ENCODE assay signal across 16 mouse cellular contexts in the genomic region with DNA sequence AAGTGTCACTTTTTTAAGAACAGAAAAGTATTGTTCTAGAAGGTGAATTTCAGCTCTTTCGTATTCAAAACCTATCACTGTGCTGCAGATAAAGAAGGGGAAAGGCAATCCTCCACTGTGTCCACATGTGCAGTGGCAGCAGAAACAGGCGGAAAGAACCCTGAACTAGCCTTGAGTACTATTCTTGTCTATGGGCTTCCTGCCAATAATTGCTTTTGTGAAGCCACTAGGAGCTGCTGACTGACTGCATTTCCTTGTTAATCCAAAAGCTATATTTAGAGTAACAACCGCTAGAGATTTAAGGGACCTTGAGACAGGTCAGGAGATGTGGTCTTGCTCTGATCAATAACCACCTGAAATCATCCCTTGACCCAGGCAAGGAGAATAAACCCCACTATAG.
DNase-seq lines count a peak whose midpoint lies in the region; ATAC-seq and TF ChIP-seq lines count a peak whose summit lies in the region.
"Had no signal": no experiment of that assay in that cellular context is flagged by ENCODE, and none has a peak within 500 bp of the region (broad histone marks: within the 10 kb centered on the region; RNA-seq: fewer than 3 reads in every experiment).

No protein-coding gene starts in this region.

- peak; percentile 16; the same call in 1 of the 2 replicates for TF ChIP-seq CTCF in gastrocnemius, adult 2 months (IDR thresholded peaks at IDR 0.05)
- TF ChIP-seq CTCF in lung, adult 2 months (IDR thresholded peaks at IDR 0.05; ENCODE audit: insufficient read depth, low read length): no peak

- no peak overlapping the region for H3K9ac ChIP-seq in lung, embryonic 16.5 days (ENCODE audit: low read length)
- H3K9ac ChIP-seq: forebrain, embryonic 12.5 days; liver, embryonic 14.5 days; midbrain, embryonic 15.5 days had no signal

- H3K27me3 ChIP-seq in lung, embryonic 16.5 days (ENCODE audit: control insufficient read depth, insufficient read depth, low read depth, low read length): no peaks in the 10 kb centered on the region
- H3K27me3 ChIP-seq: forebrain, embryonic 12.5 days; midbrain, embryonic 15.5 days had no signal

- H3K36me3 ChIP-seq in lung, embryonic 16.5 days (ENCODE audit: control insufficient read depth, insufficient read depth, low read length): no peaks in the 10 kb centered on the region
- H3K36me3 ChIP-seq: forebrain, embryonic 12.5 days; midbrain, embryonic 15.5 days had no signal

- no peak overlapping the region for H3K4me2 ChIP-seq in lung, embryonic 16.5 days (ENCODE audit: low read depth, low read length)
- H3K4me2 ChIP-seq: forebrain, embryonic 12.5 days; midbrain, embryonic 15.5 days had no signal

- no peak for TF ChIP-seq POLR2A in lung, adult 2 months (IDR thresholded peaks at IDR 0.05; ENCODE audit: borderline replicate concordance, extremely low read depth, low read depth, low read length)

- H3K4me1 ChIP-seq in lung, embryonic 16.5 days (replicated peaks; ENCODE audit: control insufficient read depth, insufficient read depth, low read length): no peaks in the 10 kb centered on the region
- H3K4me1 ChIP-seq in lung, adult 2 months (ENCODE audit: control insufficient read depth, insufficient read depth, low read length): no peaks in the 10 kb centered on the region
- H3K4me1 ChIP-seq: forebrain, embryonic 12.5 days; midbrain, embryonic 15.5 days had no signal

- 56% methylated on average over 3 of the region's 3 CpGs for WGBS in lung, embryonic 16.5 days
- WGBS in lung, adult 2 months: 31% methylated on average over 3 of the region's 3 CpGs

- 0 out of 2 replicates have a peak overlapping the region, but pooled peaks have one; percentile 16 for H3K27ac ChIP-seq in gastrocnemius, adult 2 months
- H3K27ac ChIP-seq in lung, embryonic 16.5 days (ENCODE audit: low read length): no peak overlapping the region
- H3K27ac ChIP-seq: forebrain, embryonic 12.5 days; liver, embryonic 14.5 days; midbrain, embryonic 15.5 days had no signal

- intact Hi-C loops in gastrocnemius, adult 2 months (cut with DNase I): no loop called here
- intact Hi-C loops in gastrocnemius, postnatal 36 days (cut with DNase I): no loop called here

- DNase-seq in gastrocnemius, adult 2 months: no peak
- no peak for DNase-seq in gastrocnemius, postnatal 36 days
- DNase-seq in lung, adult 2 months: no peak
- DNase-seq in heart, adult 8-10 months (ENCODE audit: low spot score): peak; percentile 41
- DNase-seq in heart, postnatal 4 days: peak; percentile 6
- DNase-seq in embryo, embryonic 10 days (ENCODE audit: low spot score): no peak
- no peak for DNase-seq in cerebellum, adult 11-12 months
- DNase-seq: adrenal gland, adult 8-10 months; cerebellum, adult 2 months; kidney, postnatal 4 days; right cerebral cortex, postnatal 14 days had no signal

- no peaks in the 10 kb centered on the region for H3K9me3 ChIP-seq in lung, embryonic 16.5 days (ENCODE audit: control insufficient read depth, low read length)
- H3K9me3 ChIP-seq: forebrain, embryonic 12.5 days; midbrain, embryonic 15.5 days had no signal

- ATAC-seq in lung, embryonic 16.5 days (ENCODE audit: low read depth): peak; percentile 36; the same call in 1 of the 2 replicates
- ATAC-seq: intestine, embryonic 16.5 days; midbrain, embryonic 15.5 days had no signal

- H3K4me3 ChIP-seq in gastrocnemius, adult 2 months: no peak overlapping the region
- no peak overlapping the region for H3K4me3 ChIP-seq in lung, embryonic 16.5 days (ENCODE audit: low read length)
- no peak overlapping the region for H3K4me3 ChIP-seq in lung, adult 2 months (replicated peaks; ENCODE audit: extremely low read depth, low read depth, low read length)
- H3K4me3 ChIP-seq: forebrain, embryonic 12.5 days; midbrain, embryonic 15.5 days had no signal

Comparison
In these comparisons a context has a peak if more than half of its experiments do, and no peak if none do; other contexts are left out.
1. DNase-seq: peak in heart, adult 8-10 months (single experiment) and heart, postnatal 4 days (single experiment); none in gastrocnemius, adult 2 months (single experiment), gastrocnemius, postnatal 36 days (0 of 2), lung, adult 2 months (single experiment), embryo, embryonic 10 days (single experiment) and cerebellum, adult 11-12 months (single experiment).